Mouse (Mus musculus) forebrain, embryonic 10.5 days (tissue): ENCODE results near the gene Olfr1150-ps1. TPM values are rescaled to one million over a fixed set of nuclear protein-coding genes. Genes with fewer than 3 reads are reported as not detected.

Experiments
- DNase-seq: peaks from one replicate; pipeline ENCODE4 v3.0.0-alpha.2; 2017; ENCODE audit warnings: low spot score; ENCODE audit errors: extremely low spot score
- H3K27ac ChIP-seq: fragments of 300-500 bp; sonication (generic); 2 replicates; pipeline ENCODE4 v1.5.1; 2016; ENCODE audit warnings: mild to moderate bottlenecking
- H3K27me3 ChIP-seq: fragments of 300-500 bp; sonication (generic); 2 replicates; pipeline ENCODE4 v1.6.1; 2016; ENCODE audit warnings: mild to moderate bottlenecking; ENCODE audit not compliant: poor library complexity, severe bottlenecking
- H3K36me3 ChIP-seq: fragments of 300-500 bp; sonication (generic); replicated peaks from 2 replicates; pipeline ENCODE4 v1.6.1; 2016; ENCODE audit warnings: mild to moderate bottlenecking, moderate library complexity
- H3K4me1 ChIP-seq: fragments of 300-500 bp; sonication (generic); 2 replicates; pipeline ENCODE4 v1.6.1; 2016
- H3K4me3 ChIP-seq: fragments of 300-500 bp; sonication (generic); 2 replicates; pipeline ENCODE4 v1.5.1; 2016; ENCODE audit warnings: mild to moderate bottlenecking, moderate library complexity
- H3K9me3 ChIP-seq: fragments of 300-500 bp; sonication (generic); 2 replicates; pipeline ENCODE4 v1.6.1; 2016; ENCODE audit warnings: mild to moderate bottlenecking, moderate library complexity
- WGBS: fragments of 180-500 bp; shearing (Covaris S2); methylation state at CpG from one replicate; pipeline ENCODE4 v1.1.7; 2016; 5-methylcytosine and 5-hydroxymethylcytosine counted together
- polyA plus RNA-seq: library from polyadenylated mRNA; unstranded; fragments of >200 nt; fragmentation: Nextera tagmentation; extraction: Ambion mirVana; gene quantifications from 2 replicates; pipeline ENCODE4 v1.2.1, GENCODE M21; 2016

Gene Olfr1150-ps1
- polyA plus RNA-seq: not detected in 2 replicates

GRCm38 (mm10) chr2:87843693-87844092 is at the start of gene Olfr1150-ps1:
Gene Olfr1150-ps1 (plus strand): TSS chr2:87843993.
- 81% methylated on average over 1 of the region's 1 CpGs for WGBS

DNA sequence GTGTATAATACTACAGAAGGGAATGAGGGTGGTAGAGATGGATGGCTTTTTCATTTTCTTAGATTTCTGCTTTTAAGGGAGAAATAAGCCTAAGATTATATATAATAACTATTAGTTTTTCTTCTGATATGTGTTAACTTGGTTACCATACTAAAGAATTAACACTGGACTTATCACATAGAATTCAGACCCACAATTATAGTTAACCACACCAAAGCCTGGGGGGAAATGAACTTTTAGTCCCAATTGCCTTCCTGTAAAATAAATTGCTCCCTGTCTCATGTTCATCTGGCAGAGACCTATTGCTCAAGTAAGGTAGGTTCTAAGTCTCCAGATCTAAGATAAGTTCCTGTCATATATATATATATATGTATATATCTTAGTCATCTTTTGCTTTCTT is 43.5 kb upstream of the Olfr1150-ps1 start, which contains the start of gene Olfr1143:
Gene Olfr1143 (plus strand): TSS at position 301 of the 400 bp plus-strand sequence.
- Histone ChIP-seq H3K27me3 (no peaks in the 10 kb centered on the region), H3K4me1 (no peaks in the 10 kb centered on the region), H3K9me3 (no peaks in the 10 kb centered on the region; the same call in 1 of the 2 replicates), H3K36me3 (no peaks in the 10 kb centered on the region), H3K4me3 (no peak within 1 kb of the TSS), H3K27ac (no peak within 1 kb of the TSS)
- DNase-seq: no peak

More at GRCm38 (mm10) chr2:87843693-87844092, at the start of gene Olfr1150-ps1:
- DNase-seq: no peak
- H3K9me3 ChIP-seq: no peaks in the 10 kb centered on the region
- H3K4me3 ChIP-seq: no peak within 1 kb of the TSS
- no peaks in the 10 kb centered on the region for H3K36me3 ChIP-seq
- no peaks in the 10 kb centered on the region for H3K27me3 ChIP-seq
- no peaks in the 10 kb centered on the region for H3K4me1 ChIP-seq
- H3K27ac ChIP-seq: no peak within 1 kb of the TSS

DNA sequence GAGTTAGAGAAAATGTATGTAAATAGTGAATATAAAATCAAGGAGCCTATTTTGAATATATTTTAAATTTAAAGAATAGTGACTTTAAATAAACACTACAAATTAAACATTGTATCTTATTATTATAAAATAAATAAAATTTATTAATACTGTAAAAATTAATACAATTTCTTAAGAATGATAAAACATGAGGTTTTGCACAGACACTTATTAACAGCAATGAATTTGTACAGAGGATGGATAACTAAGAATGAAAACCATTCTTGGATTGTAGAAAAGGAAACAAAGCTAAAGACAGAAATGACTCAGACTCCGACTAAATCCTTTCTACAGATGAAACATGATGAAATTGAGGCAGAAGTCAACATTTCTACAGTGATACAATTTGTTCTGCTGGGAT is 34.3 kb upstream of the Olfr1150-ps1 start, which contains the start of gene Olfr1145:
Gene Olfr1145 (plus strand): TSS at position 301 of the 400 bp plus-strand sequence.
- Histone ChIP-seq H3K36me3 (no peaks in the 10 kb centered on the region), H3K4me1 (no peaks in the 10 kb centered on the region), H3K9me3 (no peaks in the 10 kb centered on the region), H3K27ac (no peak within 1 kb of the TSS), H3K27me3 (no peaks in the 10 kb centered on the region), H3K4me3 (no peak within 1 kb of the TSS)
- 86% methylated on average over 1 of the region's 1 CpGs for WGBS
- DNase-seq: no peak

DNA sequence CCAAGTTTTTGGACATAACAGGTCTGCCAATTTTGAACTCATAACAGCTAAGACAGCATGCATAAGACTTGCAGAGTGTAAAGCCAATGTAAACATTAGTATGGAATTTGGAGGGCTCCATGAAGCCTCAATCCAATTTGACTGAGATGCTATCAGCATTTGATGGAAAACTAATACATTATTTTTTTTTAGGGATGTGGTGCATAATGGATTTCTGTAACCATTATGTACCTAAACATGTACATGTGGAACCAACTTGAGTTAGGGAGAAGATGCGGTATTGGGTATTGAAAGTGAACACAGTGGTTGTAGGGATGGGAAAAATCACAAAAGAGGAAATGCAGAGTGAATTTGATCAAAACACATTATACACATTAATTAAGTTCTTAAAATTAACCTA is 13.6 kb upstream of the Olfr1150-ps1 start, which contains the start of gene Olfr1148:
Gene Olfr1148 (plus strand): TSS at position 301 of the 400 bp plus-strand sequence.
- Histone ChIP-seq H3K4me1 (no peaks in the 10 kb centered on the region), H3K36me3 (no peaks in the 10 kb centered on the region), H3K27ac (no peak within 1 kb of the TSS), H3K4me3 (no peak within 1 kb of the TSS), H3K27me3 (no peaks in the 10 kb centered on the region), H3K9me3 (no peaks in the 10 kb centered on the region)
- DNase-seq: no peak
- 87% methylated on average over 1 of the region's 1 CpGs for WGBS

- H3K4me1 ChIP-seq: no peaks in the 10 kb centered on the region
- no peak within 1 kb of the TSS for H3K4me3 ChIP-seq
- no peaks in the 10 kb centered on the region for H3K27me3 ChIP-seq
- no peak for DNase-seq
- H3K27ac ChIP-seq: no peak within 1 kb of the TSS
- WGBS: 86% methylated on average over 1 of the region's 1 CpGs
- no peaks in the 10 kb centered on the region for H3K36me3 ChIP-seq
- H3K9me3 ChIP-seq: no peaks in the 10 kb centered on the region
Measured at GRCm38 (mm10) chr2:87855562-87855961, 11.8 kb downstream of the Olfr1150-ps1 start, which contains the start of gene Olfr1151. Gene Olfr1151 (plus strand): TSS chr2:87855862.

GRCm38 (mm10) chr2:87866192-87866591 is 22.4 kb downstream of the Olfr1150-ps1 start, which contains the start of gene Olfr1152:
Gene Olfr1152 (plus strand): TSS chr2:87866492.
- Histone ChIP-seq H3K4me3 (no peak within 1 kb of the TSS), H3K36me3 (no peaks in the 10 kb centered on the region), H3K4me1 (no peaks in the 10 kb centered on the region), H3K9me3 (no peaks in the 10 kb centered on the region), H3K27ac (no peak within 1 kb of the TSS), H3K27me3 (no peaks in the 10 kb centered on the region)
- DNase-seq: no peak

GRCm38 (mm10) chr2:87894662-87895061 is 50.9 kb downstream of the Olfr1150-ps1 start, which contains the start of gene Olfr1153:
Gene Olfr1153 (plus strand): TSS chr2:87894962.
- Histone ChIP-seq H3K4me1 (no peaks in the 10 kb centered on the region), H3K36me3 (no peaks in the 10 kb centered on the region), H3K27ac (no peak within 1 kb of the TSS), H3K4me3 (no peak within 1 kb of the TSS), H3K9me3 (peaks cover 2% of the 10 kb centered on the region; the same call in 1 of the 2 replicates), H3K27me3 (no peaks in the 10 kb centered on the region)
- no peak for DNase-seq
- 75% methylated on average over 1 of the region's 1 CpGs for WGBS

Other genes starting within 250 kb of the Olfr1150-ps1 start
- not detected in 2 replicates for gene Olfr1130, start 237.8 kb upstream of the Olfr1150-ps1 start, polyA plus RNA-seq
- not detected in 2 replicates for gene Olfr1131, start 216.9 kb upstream of the Olfr1150-ps1 start, polyA plus RNA-seq
- gene Olfr1132, start 206.5 kb upstream of the Olfr1150-ps1 start, polyA plus RNA-seq: not detected in 2 replicates
- not detected in 2 replicates for gene Olfr1133, start 196.6 kb upstream of the Olfr1150-ps1 start, polyA plus RNA-seq
- gene Olfr1134, start 185.5 kb upstream of the Olfr1150-ps1 start, polyA plus RNA-seq: not detected in 2 replicates
- not detected in 2 replicates for gene Olfr1135, start 170.3 kb upstream of the Olfr1150-ps1 start, polyA plus RNA-seq
- gene Olfr1136, start 150.0 kb upstream of the Olfr1150-ps1 start, polyA plus RNA-seq: not detected in 2 replicates
- gene Olfr1137, start 130.8 kb upstream of the Olfr1150-ps1 start, polyA plus RNA-seq: not detected in 2 replicates
- gene Olfr1138, start 104.0 kb upstream of the Olfr1150-ps1 start, polyA plus RNA-seq: not detected in 2 replicates
- gene Olfr1140, start 100.2 kb upstream of the Olfr1150-ps1 start, polyA plus RNA-seq: not detected in 2 replicates
- not detected in 2 replicates for gene Olfr1141, start 90.0 kb upstream of the Olfr1150-ps1 start, polyA plus RNA-seq
- gene Olfr152, start 64.5 kb upstream of the Olfr1150-ps1 start, polyA plus RNA-seq: not detected in 2 replicates
- not detected in 2 replicates for gene Olfr1143, start 43.4 kb upstream of the Olfr1150-ps1 start, polyA plus RNA-seq
- not detected in 2 replicates for gene Olfr1145, start 34.2 kb upstream of the Olfr1150-ps1 start, polyA plus RNA-seq
- not detected in 2 replicates for gene Olfr1148, start 13.5 kb upstream of the Olfr1150-ps1 start, polyA plus RNA-seq
- gene Olfr1151, start 11.9 kb downstream of the Olfr1150-ps1 start, polyA plus RNA-seq: not detected in 2 replicates
- not detected in 2 replicates for gene Olfr1152, start 22.5 kb downstream of the Olfr1150-ps1 start, polyA plus RNA-seq
- not detected in 2 replicates for gene Olfr1153, start 51.0 kb downstream of the Olfr1150-ps1 start, polyA plus RNA-seq
- gene Olfr1154, start 61.2 kb downstream of the Olfr1150-ps1 start, polyA plus RNA-seq: not detected in 2 replicates
- not detected in 2 replicates for gene Olfr1155, start 101.1 kb downstream of the Olfr1150-ps1 start, polyA plus RNA-seq
- not detected in 2 replicates for gene Olfr1156, start 109.1 kb downstream of the Olfr1150-ps1 start, polyA plus RNA-seq
- not detected in 2 replicates for gene Olfr1157, start 124.3 kb downstream of the Olfr1150-ps1 start, polyA plus RNA-seq
- gene Olfr74, start 130.7 kb downstream of the Olfr1150-ps1 start, polyA plus RNA-seq: not detected in 2 replicates
- not detected in 2 replicates for gene Olfr1158, start 146.1 kb downstream of the Olfr1150-ps1 start, polyA plus RNA-seq
- gene Olfr1160, start 164.3 kb downstream of the Olfr1150-ps1 start, polyA plus RNA-seq: not detected in 2 replicates
- gene Olfr1161, start 178.8 kb downstream of the Olfr1150-ps1 start, polyA plus RNA-seq: not detected in 2 replicates
- not detected in 2 replicates for gene Olfr73, start 193.7 kb downstream of the Olfr1150-ps1 start, polyA plus RNA-seq
- gene Olfr1162, start 207.1 kb downstream of the Olfr1150-ps1 start, polyA plus RNA-seq: not detected in 2 replicates
- gene Olfr1163, start 227.8 kb downstream of the Olfr1150-ps1 start, polyA plus RNA-seq: not detected in 2 replicates
- not detected in 2 replicates for gene Olfr1164, start 250.0 kb downstream of the Olfr1150-ps1 start, polyA plus RNA-seq